Mouse (Mus musculus) small intestine, adult 10 weeks (tissue): Measurements from ENCODE around the gene Cfap73. TPM values are rescaled to one million over a fixed set of nuclear protein-coding genes. Genes with fewer than 3 reads are reported as not detected.

Experiments used
- polyA plus RNA-seq: library from polyadenylated mRNA; stranded (reverse); fragments of 350-450 nt; fragmentation: Illumina TruSeq; extraction: RNeasy Lipid Tissue Mini Kit (QIAGEN cat#74804); gene quantifications from one replicate; pipeline ENCODE4 v1.2.3, GENCODE M21; 2014; ENCODE audit warnings: low replicate concordance

The Cfap73 gene
- not detected for polyA plus RNA-seq

DNA sequence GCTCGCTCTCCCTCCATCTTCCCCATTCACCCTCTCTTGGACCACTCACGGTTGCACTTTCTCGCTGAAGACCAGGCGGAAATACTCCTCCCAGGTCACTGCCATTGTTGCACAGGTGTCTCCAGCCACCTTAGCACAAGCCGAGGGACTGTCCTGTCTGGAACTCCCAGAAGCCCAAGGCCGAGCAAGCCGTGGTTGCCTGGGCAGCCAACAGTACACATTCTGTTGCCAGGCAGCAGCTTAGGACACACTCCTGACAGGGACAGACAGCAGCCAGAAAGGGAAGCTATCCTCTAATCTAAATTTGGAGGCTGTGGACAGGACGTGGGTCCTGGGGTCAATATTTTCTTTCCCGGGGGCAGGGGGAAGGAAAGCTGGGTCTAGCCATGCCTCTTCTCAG, at the start of gene Cfap73:
TSS of gene Cfap73 (minus strand) at position 105 of the 400 bp plus-strand sequence.

DNA sequence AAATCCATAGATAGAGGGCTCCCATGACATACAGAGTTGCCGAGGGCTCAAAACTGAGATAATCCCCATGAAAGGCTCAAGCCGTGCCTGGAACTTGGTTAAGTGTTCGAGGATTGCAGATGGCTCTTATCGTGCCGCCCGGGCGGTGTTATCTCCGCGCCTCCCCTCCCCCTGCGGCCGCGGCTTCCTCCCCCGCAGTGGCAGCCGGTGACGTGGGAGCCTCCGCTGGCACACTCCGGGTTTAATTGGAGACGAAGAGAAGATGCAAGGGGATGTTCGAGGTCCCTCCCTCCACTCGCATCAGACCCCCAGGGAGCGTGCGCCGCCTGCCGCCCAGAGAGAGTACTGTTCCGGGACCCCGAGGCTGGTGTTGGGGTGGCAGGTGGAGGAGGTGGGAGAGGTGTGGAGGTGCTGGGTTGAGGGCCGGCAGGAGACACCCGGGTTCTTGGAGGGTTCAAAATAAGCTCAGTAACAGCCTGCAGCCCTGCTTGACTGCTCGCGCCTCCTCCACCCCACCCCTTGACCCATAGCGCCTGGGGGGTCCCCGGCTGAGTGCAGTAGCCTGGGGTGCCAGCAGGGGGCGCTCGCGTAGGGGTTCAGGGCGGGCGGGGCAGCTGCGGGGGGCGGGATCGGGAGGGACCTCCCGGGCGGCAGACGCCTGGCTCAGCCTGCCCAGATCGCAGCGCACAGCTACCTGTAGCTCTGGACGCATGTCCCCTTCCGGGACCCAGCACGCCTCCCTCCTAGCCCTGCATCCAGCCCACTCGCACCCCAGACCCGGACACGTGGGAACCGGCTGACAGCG, 14.7 kb upstream of the Cfap73 start, which contains the start of gene Rasal1:
TSS of gene Rasal1 (plus strand) at position 244 of the 805 bp plus-strand sequence.

DNA sequence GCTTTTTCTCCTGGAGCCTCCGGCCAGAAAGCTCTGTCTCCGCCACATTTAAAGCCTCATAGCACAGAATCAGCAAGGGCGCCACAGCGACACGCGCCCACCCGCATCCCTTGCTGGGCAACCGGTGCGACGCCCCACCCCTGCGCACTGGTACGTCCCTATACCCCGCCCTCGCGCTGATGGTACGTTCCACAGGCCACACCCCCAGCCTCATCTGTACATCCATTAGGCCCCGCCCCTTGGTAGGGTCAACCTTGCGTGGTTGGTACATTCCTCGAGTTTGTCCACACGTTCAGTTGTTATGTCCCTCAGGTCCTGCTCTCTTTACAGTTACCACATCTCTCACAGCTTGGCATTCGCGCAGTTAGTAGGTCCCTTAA, 21.6 kb downstream of the Cfap73 start, which contains the start of the genes Rita1 and Ddx54:
TSS of gene Rita1 (minus strand) at position 148 of the 380 bp plus-strand sequence.
TSS of gene Ddx54 (plus strand) at position 298 of the 380 bp plus-strand sequence.

DNA sequence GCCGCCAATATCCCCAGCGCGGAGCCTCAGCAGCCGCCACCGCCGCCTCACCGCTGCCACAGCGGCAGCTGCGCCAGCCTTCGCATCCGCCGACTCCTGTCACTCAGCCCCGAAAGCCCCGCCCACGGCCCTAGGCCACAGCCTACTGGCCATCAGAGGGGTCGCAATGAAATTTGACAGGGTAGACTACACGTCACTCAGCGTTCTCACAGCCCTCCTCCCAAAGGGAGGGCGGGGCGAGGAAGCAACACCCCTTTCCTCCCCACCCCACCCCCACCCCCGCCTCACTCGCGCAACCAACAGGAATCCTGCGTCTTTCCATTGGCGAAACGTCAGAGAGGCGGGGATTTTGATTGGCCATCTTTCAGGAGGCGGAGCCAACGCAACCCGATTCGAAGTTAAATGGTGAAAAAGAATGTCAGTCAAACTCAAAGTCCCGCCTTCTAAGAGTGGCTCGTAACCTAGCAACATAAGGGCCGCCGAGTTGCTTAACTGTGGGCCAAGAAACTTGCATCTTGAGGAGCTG, 45.4 kb downstream of the Cfap73 start, which contains the start of the genes Tpcn1 and Iqcd:
TSS of gene Tpcn1 (minus strand) at position 105 of the 526 bp plus-strand sequence.
TSS of gene Iqcd (plus strand) at position 448 of the 526 bp plus-strand sequence.

Other genes with a start within 250 kb of the Cfap73 start
- not detected for gene Lhx5, start 202.5 kb downstream of the Cfap73 start, polyA plus RNA-seq
- gene Sdsl, start 161.4 kb downstream of the Cfap73 start, polyA plus RNA-seq: not detected
- gene Sds, start 157.7 kb downstream of the Cfap73 start, polyA plus RNA-seq: not detected
- gene Plbd2, start 130.6 kb downstream of the Cfap73 start, polyA plus RNA-seq: not detected
- gene Slc8b1, start 123.1 kb downstream of the Cfap73 start, polyA plus RNA-seq: 0.15 TPM
- gene Tpcn1, start 45.6 kb downstream of the Cfap73 start, polyA plus RNA-seq: 3.6 TPM
- gene Iqcd, start 45.2 kb downstream of the Cfap73 start, polyA plus RNA-seq: not detected
- gene Rita1, start 21.6 kb downstream of the Cfap73 start, polyA plus RNA-seq: not detected
- gene Ddx54, start 21.5 kb downstream of the Cfap73 start, polyA plus RNA-seq: 0.15 TPM
- not detected for gene Rasal1, start 14.6 kb upstream of the Cfap73 start, polyA plus RNA-seq
- gene Dtx1, start 77.7 kb upstream of the Cfap73 start, polyA plus RNA-seq: 0.22 TPM
- gene Oas2, start 115.6 kb upstream of the Cfap73 start, polyA plus RNA-seq: 1.4 TPM
- 9.9 TPM for gene Oas3, start 143.4 kb upstream of the Cfap73 start, polyA plus RNA-seq
- 0.30 TPM for gene Oas1e, start 161.3 kb upstream of the Cfap73 start, polyA plus RNA-seq
- 0.48 TPM for gene Oas1c, start 178.3 kb upstream of the Cfap73 start, polyA plus RNA-seq
- not detected for gene Oas1f, start 213.1 kb upstream of the Cfap73 start, polyA plus RNA-seq
- not detected for gene Oas1h, start 227.2 kb upstream of the Cfap73 start, polyA plus RNA-seq